Mouse (Mus musculus) adrenal gland (tissue): ENCODE results near the gene Gm10762.

Source experiments
- intact Hi-C: fragments of 180-260 bp; cut with DNase I; formaldehyde crosslinking; loops from one replicate; pipeline ENCODE4 v1.15.1; 2025
- long read RNA-seq, 2 experiments: library from polyadenylated mRNA; unstranded; transcript quantifications; one replicate each; pipeline ENCODE4 v2.0.0; 2020; ENCODE audit warnings: borderline replicate concordance in 1 of 2; ENCODE audit not compliant: insufficient replicate concordance in 1 of 2

Gm10762 gene
- long read RNA-seq, experiment 1, partial matches to known transcripts, result 0 of 2 reads
- long read RNA-seq, experiment 1, other reads (novel, unspliced or antisense), result 0 of 2 reads
- long read RNA-seq, experiment 2, partial matches to known transcripts, result 0 of 2 reads
- long read RNA-seq, experiment 2, other reads (novel, unspliced or antisense), result 0 of 2 reads

GRCm38 (mm10) chr2:128967661-128968441 lies at the start of gene Gm10762:
TSS of gene Gm10762 (minus strand) at chr2:128967725.
- intact Hi-C loops, result no loop called here

GRCm38 (mm10) chr2:129008867-129009266 lies 41.3 kb upstream of the Gm10762 start:
- intact Hi-C loops, result loop anchor here (5.0 to 10.0 kb wide), 2 partner anchors 68 to 246 kb away; no protein-coding TSS in a partner anchor

GRCm38 (mm10) chr2:129006194-129006749 lies 38.7 kb upstream of the Gm10762 start:
- intact Hi-C loops, result loop anchor here (5.0 to 10.0 kb wide), 2 partner anchors 71 to 249 kb away; no protein-coding TSS in a partner anchor

- intact Hi-C loops, result loop anchor here (5.0 to 10.0 kb wide), 2 partner anchors 72 to 250 kb away; no protein-coding TSS in a partner anchor
These were observed 37.3 kb upstream of the Gm10762 start for GRCm38 (mm10) chr2:129004872-129005271.

- intact Hi-C loops, result no loop called here
These were observed 17.2 kb upstream of the Gm10762 start for GRCm38 (mm10) chr2:128984746-128985145.

GRCm38 (mm10) chr2:128975572-128975971 lies 8.0 kb upstream of the Gm10762 start:
- intact Hi-C loops, result no loop called here

- intact Hi-C loops, result no loop called here
These were observed 4.8 kb upstream of the Gm10762 start for GRCm38 (mm10) chr2:128972301-128972700.

- intact Hi-C loops, result no loop called here
These were observed 1.1 kb upstream of the Gm10762 start for GRCm38 (mm10) chr2:128968475-128969083.

GRCm38 (mm10) chr2:128966641-128967580 lies 614 bp downstream of the Gm10762 start, which contains the start of gene Zc3h6:
TSS of gene Zc3h6 (plus strand) at chr2:128967402.
- intact Hi-C loops, result no loop called here

- intact Hi-C loops, result no loop called here
These were observed 1.3 kb downstream of the Gm10762 start for GRCm38 (mm10) chr2:128966236-128966635.

GRCm38 (mm10) chr2:128965505-128966105 lies 1.9 kb downstream of the Gm10762 start:
- intact Hi-C loops, result no loop called here

GRCm38 (mm10) chr2:128954186-128954585 lies 13.3 kb downstream of the Gm10762 start:
- intact Hi-C loops, result no loop called here

- intact Hi-C loops, result loop anchor here (5.0 kb wide), 2 partner anchors 129 to 309 kb away; no protein-coding TSS in a partner anchor
These were observed 19.4 kb downstream of the Gm10762 start for GRCm38 (mm10) chr2:128947962-128948588.

GRCm38 (mm10) chr2:128943538-128944528 lies 23.7 kb downstream of the Gm10762 start, which contains the start of gene Zc3h8:
TSS of gene Zc3h8 (minus strand) at chr2:128944077.
- intact Hi-C loops, result no loop called here

- intact Hi-C loops, result no loop called here
These were observed 31.3 kb downstream of the Gm10762 start for GRCm38 (mm10) chr2:128936256-128936655.

- intact Hi-C loops, result no loop called here
These were observed 36.8 kb downstream of the Gm10762 start for GRCm38 (mm10) chr2:128930704-128931103.

- intact Hi-C loops, result no loop called here
These were observed 39.1 kb downstream of the Gm10762 start for GRCm38 (mm10) chr2:128928446-128928845.

- intact Hi-C loops, result no loop called here
These were observed 42.7 kb downstream of the Gm10762 start for GRCm38 (mm10) chr2:128924799-128925198.
